Mouse (Mus musculus) MEL (cell line): ENCODE data around the gene Prdm1. TPM values are rescaled to one million over a fixed set of nuclear protein-coding genes. Genes with fewer than 3 reads are reported as not detected.

Experiments used
- DNase-seq: peaks from one replicate; pipeline ENCODE4 v3.0.0; 2011; ENCODE audit warnings: low read depth, low spot score
- H3K27ac ChIP-seq: 2 replicates; pipeline ENCODE4 v1.5.1; 2012; ENCODE audit warnings: low read depth, mild to moderate bottlenecking, control low read depth, low read length, moderate library complexity; ENCODE audit not compliant: control insufficient read depth
- H3K27me3 ChIP-seq, 2 experiments: fragments of 150-350 bp in 1 of 2; sonication (generic) in 1 of 2; 2 replicates each; pipeline ENCODE4 v1.6.1; 2012; ENCODE audit warnings: low read length in 2 of 2, mild to moderate bottlenecking in 2 of 2, improper control_type of control experiment in 1 of 2, moderate library complexity in 1 of 2; ENCODE audit not compliant: insufficient read depth in 2 of 2, control insufficient read depth in 1 of 2
- H3K36me3 ChIP-seq, 2 experiments: 2 replicates each; pipeline ENCODE4 v1.6.1; 2012 to 2014; ENCODE audit warnings: low read length in 2 of 2, improper control_type of control experiment in 1 of 2, inconsistent platforms in 1 of 2, mild to moderate bottlenecking in 1 of 2; ENCODE audit not compliant: insufficient read depth in 2 of 2, control insufficient read depth in 1 of 2
- H3K4me1 ChIP-seq, 2 experiments: fragments of 150-350 bp in 1 of 2; sonication (generic) in 1 of 2; 2 replicates each; pipeline ENCODE4 v1.6.1; 2012; ENCODE audit warnings: low read length in 2 of 2, improper control_type of control experiment in 1 of 2, mild to moderate bottlenecking in 1 of 2; ENCODE audit not compliant: insufficient read depth in 2 of 2, control insufficient read depth in 1 of 2
- H3K4me3 ChIP-seq, 2 experiments: fragments of 150-350 bp in 1 of 2; sonication (generic) in 1 of 2; 2 replicates each; pipeline ENCODE4 v1.5.1; 2012; ENCODE audit warnings: low read depth in 2 of 2, low read length in 2 of 2, mild to moderate bottlenecking in 2 of 2, moderate library complexity in 2 of 2, control low read depth in 1 of 2, improper control_type of control experiment in 1 of 2; ENCODE audit not compliant: control insufficient read depth in 1 of 2, insufficient read depth in 1 of 2
- H3K79me2 ChIP-seq: 2 replicates; pipeline ENCODE4 v1.6.1; 2012; ENCODE audit warnings: mild to moderate bottlenecking, low read length, moderate library complexity; ENCODE audit not compliant: control insufficient read depth, poor library complexity, insufficient read depth
- H3K9ac ChIP-seq: 2 replicates; pipeline ENCODE4 v1.6.1; 2012; ENCODE audit warnings: low read depth, mild to moderate bottlenecking, control low read depth, low read length, moderate library complexity; ENCODE audit not compliant: control insufficient read depth, poor library complexity, severe bottlenecking
- H3K9me3 ChIP-seq: fragments of 150-350 bp; sonication (generic); replicated peaks from 2 replicates; pipeline ENCODE4 v1.6.1; 2012; ENCODE audit warnings: mild to moderate bottlenecking, low read length, improper control_type of control experiment, moderate library complexity; ENCODE audit not compliant: insufficient read depth
- BHLHE40 ChIP-seq: IDR thresholded peaks from 2 replicates; pipeline ENCODE4 v1.6.1; 2012; ENCODE audit warnings: low read depth, mild to moderate bottlenecking, inconsistent platforms, low read length, improper control_type of control experiment, borderline replicate concordance
- CHD1 ChIP-seq: IDR thresholded peaks from 2 replicates; pipeline ENCODE4 v1.6.1; 2012; ENCODE audit warnings: low read depth, mild to moderate bottlenecking, inconsistent platforms, low read length, improper control_type of control experiment
- CHD2 ChIP-seq: IDR thresholded peaks from 2 replicates; pipeline ENCODE4 v1.6.1; 2011; ENCODE audit warnings: low read length, improper control_type of control experiment
- CTCF ChIP-seq, 3 experiments: IDR thresholded peaks in 2 of 3; conservative IDR thresholded peaks in 1 of 3; 2 replicates each; pipeline ENCODE4 v1.5.1; 2011 to 2012; ENCODE audit warnings: low read length in 3 of 3, low read depth in 2 of 3, mild to moderate bottlenecking in 2 of 3, improper control_type of control experiment in 1 of 3, inconsistent platforms in 1 of 3, mixed read lengths in 1 of 3, moderate library complexity in 1 of 3; ENCODE audit not compliant: control insufficient read depth in 1 of 3, insufficient read depth in 1 of 3, poor library complexity in 1 of 3, severe bottlenecking in 1 of 3
- EP300 ChIP-seq, 2 experiments: IDR thresholded peaks; 2 replicates each; pipeline ENCODE4 v1.6.1; 2011; ENCODE audit warnings: improper control_type of control experiment in 2 of 2, low read length in 2 of 2, low read depth in 1 of 2, mild to moderate bottlenecking in 1 of 2
- GATA1 ChIP-seq: IDR thresholded peaks from 2 replicates; pipeline ENCODE4 v1.6.1; 2011; ENCODE audit warnings: low read depth, low read length, improper control_type of control experiment
- MEF2A ChIP-seq: IDR thresholded peaks from 2 replicates; pipeline ENCODE4 v1.6.1; 2014; ENCODE audit warnings: low read depth, mild to moderate bottlenecking, inconsistent platforms, low read length, improper control_type of control experiment; ENCODE audit not compliant: poor library complexity, insufficient replicate concordance, severe bottlenecking; ENCODE audit errors: extremely low read depth
- MYB ChIP-seq: IDR thresholded peaks from 2 replicates; pipeline ENCODE4 v1.6.1; 2011; ENCODE audit warnings: mild to moderate bottlenecking, low read depth, low read length, improper control_type of control experiment
- MYC ChIP-seq: IDR thresholded peaks from 2 replicates; pipeline ENCODE4 v1.6.1; 2011; ENCODE audit warnings: low read depth, mild to moderate bottlenecking, low read length, improper control_type of control experiment, moderate library complexity
- NELFE ChIP-seq: IDR thresholded peaks from 2 replicates; pipeline ENCODE4 v1.6.1; 2011; ENCODE audit warnings: low read depth, low read length, improper control_type of control experiment
- NRF1 ChIP-seq: IDR thresholded peaks from 2 replicates; pipeline ENCODE4 v1.6.1; 2014; ENCODE audit warnings: low read depth, mild to moderate bottlenecking, inconsistent platforms, low read length, improper control_type of control experiment, moderate library complexity; ENCODE audit not compliant: poor library complexity, insufficient read depth, severe bottlenecking
- POLR2A ChIP-seq, 2 experiments: IDR thresholded peaks; 2 replicates each; pipeline ENCODE4 v1.6.1; 2011 to 2012; ENCODE audit warnings: low read length in 2 of 2, mild to moderate bottlenecking in 2 of 2, control low read depth in 1 of 2, improper control_type of control experiment in 1 of 2, low read depth in 1 of 2, moderate library complexity in 1 of 2; ENCODE audit not compliant: control insufficient read depth in 1 of 2, insufficient read depth in 1 of 2, poor library complexity in 1 of 2
- POLR2AphosphoS2 ChIP-seq: IDR thresholded peaks from 2 replicates; pipeline ENCODE4 v1.6.1; 2011; ENCODE audit warnings: low read length, improper control_type of control experiment
- RAD21 ChIP-seq: IDR thresholded peaks from 2 replicates; pipeline ENCODE4 v1.6.1; 2011; ENCODE audit warnings: mild to moderate bottlenecking, low read depth, low read length, improper control_type of control experiment
- SIN3A ChIP-seq: IDR thresholded peaks from 2 replicates; pipeline ENCODE4 v1.6.1; 2012; ENCODE audit warnings: low read length, improper control_type of control experiment, inconsistent platforms
- TAL1 ChIP-seq: IDR thresholded peaks from 2 replicates; pipeline ENCODE4 v1.6.1; 2012; ENCODE audit warnings: mild to moderate bottlenecking, inconsistent platforms, low read length, moderate library complexity, mixed read lengths
- TBP ChIP-seq: IDR thresholded peaks from 2 replicates; pipeline ENCODE4 v1.8.0; 2011; ENCODE audit warnings: low read depth, low read length, improper control_type of control experiment
- UBTF ChIP-seq: IDR thresholded peaks from 2 replicates; pipeline ENCODE4 v1.6.1; 2012; ENCODE audit warnings: low read depth, mild to moderate bottlenecking, inconsistent platforms, low read length, improper control_type of control experiment, moderate library complexity, borderline replicate concordance; ENCODE audit not compliant: insufficient read depth
- ZNF384 ChIP-seq: IDR thresholded peaks from 2 replicates; pipeline ENCODE4 v1.6.1; 2012; ENCODE audit warnings: low read depth, mild to moderate bottlenecking, inconsistent platforms, low read length, improper control_type of control experiment
- polyA plus RNA-seq, 2 experiments: library from polyadenylated mRNA; stranded (reverse) in 1 of 2; unstranded in 1 of 2; fragments of >175 nt in 1 of 2; fragments of >200 nt in 1 of 2; gene quantifications; 2 replicates each; pipeline versions ENCODE4 v1.2.1 to v1.2.4; 2012; ENCODE audit warnings: low replicate concordance in 2 of 2, low read depth in 1 of 2; ENCODE audit not compliant: insufficient read length in 2 of 2, insufficient read depth in 1 of 2, missing spikeins in 1 of 2
- total RNA-seq: library from RNA; depleted of rRNA; stranded (reverse); fragments of 300-350 nt; gene quantifications from 2 replicates; pipeline ENCODE4 v1.2.3, GENCODE M21; 2012

The Prdm1 gene
- total and polyA plus RNA-seq, 3 experiments, result 0.14 TPM; not detected in 2

DNA sequence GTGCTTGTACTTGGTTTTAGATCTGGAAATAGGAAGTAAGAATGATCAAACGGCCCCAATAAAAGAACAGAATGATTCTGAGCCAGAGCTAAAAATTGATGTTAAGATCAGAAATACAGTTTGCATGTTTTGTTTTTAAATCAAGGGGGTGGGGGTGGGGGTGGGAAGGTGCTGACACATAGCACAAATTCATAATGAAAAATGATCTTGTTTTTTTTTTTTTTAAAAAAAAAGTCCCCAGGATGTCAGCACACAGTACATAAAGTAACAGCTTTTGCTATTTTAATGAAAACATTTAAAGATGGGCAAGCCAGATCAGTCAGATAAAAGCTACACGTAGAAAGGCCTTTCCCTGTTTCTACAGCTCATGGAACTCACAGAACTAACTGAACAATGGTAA is 74.2 kb downstream of the Prdm1 start:
- Histone ChIP-seq H3K79me2 (no peaks in the 10 kb centered on the region), H3K9ac (no peak overlapping the region)

DNA sequence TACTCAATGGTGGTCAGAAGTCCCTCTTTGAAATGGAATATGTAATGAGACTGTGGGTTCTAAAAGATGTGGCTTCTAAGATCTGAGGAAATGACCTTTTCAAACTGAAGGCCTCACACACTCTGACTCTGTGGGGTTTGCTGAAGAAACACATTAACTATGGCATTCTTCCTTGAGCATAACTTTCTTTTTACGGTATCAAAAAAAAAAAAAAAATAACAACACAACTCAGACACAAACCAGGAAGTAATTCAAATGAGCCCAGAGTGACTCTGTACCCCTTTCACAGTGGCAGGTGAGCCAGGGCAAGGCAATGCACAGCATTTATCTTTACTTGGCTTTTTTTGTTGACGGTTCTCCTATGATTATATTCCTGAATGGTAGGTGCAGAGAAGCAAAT is 77.5 kb downstream of the Prdm1 start:
- Histone ChIP-seq H3K36me3 (peaks cover 0 to 2% of the 10 kb centered on the region in 2 experiments; a peak in 2 of 4 replicates), H3K4me1 (no peaks in the 10 kb centered on the region), H3K27ac (no peak overlapping the region), H3K27me3 (peaks cover 0 to 2% of the 10 kb centered on the region in 2 experiments; a peak in 2 of 4 replicates), H3K9ac (no peak overlapping the region), H3K4me3 (no peak overlapping the region), H3K9me3 (no peaks in the 10 kb centered on the region), H3K79me2 (no peaks in the 10 kb centered on the region)
- DNase-seq, result no peak
- TF ChIP-seq NELFE, result no peak
- TF ChIP-seq RAD21, result no peak
- TF ChIP-seq EP300 (IDR thresholded peaks at IDR 0.05; ENCODE audit: low read depth in 1 of 2, low read length in 2 of 2), result no peak
- TF ChIP-seq MEF2A, result no peak
- TF ChIP-seq BHLHE40, result no peak
- TF ChIP-seq, all 39 proteins: peak for 0

More for the DNA sequence above, 74.2 kb downstream of the Prdm1 start:
- H3K36me3 ChIP-seq, result peaks cover 0 to 4% of the 10 kb centered on the region in 2 experiments; a peak in 1 of 4 replicates
- no peak for TF ChIP-seq MYC
- TF ChIP-seq UBTF, result no peak
- no peak for TF ChIP-seq NRF1
- TF ChIP-seq MEF2A, result no peak
- peaks cover 0 to 5% of the 10 kb centered on the region in 2 experiments; a peak in 2 of 4 replicates for H3K4me1 ChIP-seq
- H3K4me3 ChIP-seq, result no peak overlapping the region
- no peaks in the 10 kb centered on the region for H3K9me3 ChIP-seq
- no peak for DNase-seq
- H3K27me3 ChIP-seq, result peaks cover 0 to 2% of the 10 kb centered on the region in 2 experiments; a peak in 2 of 4 replicates
- H3K27ac ChIP-seq, result no peak overlapping the region

DNA sequence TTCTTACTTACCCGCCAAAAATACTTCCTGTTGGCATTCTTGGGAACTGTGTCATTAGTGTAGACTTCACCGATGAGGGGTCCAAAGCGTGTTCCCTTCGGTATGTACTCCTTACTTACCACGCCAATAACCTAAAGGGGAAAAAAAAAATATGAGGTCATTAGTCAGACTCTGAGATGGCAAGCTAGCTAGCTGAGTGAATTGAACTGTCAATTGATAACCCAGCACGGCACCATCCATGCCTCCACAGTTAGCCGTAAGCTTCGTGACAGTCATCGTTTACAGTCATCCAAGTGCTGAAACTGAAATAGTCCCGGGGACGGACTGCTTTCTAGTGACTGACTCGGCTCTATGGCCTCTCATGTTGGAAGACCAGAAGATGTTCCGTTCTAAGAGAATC is 78.2 kb downstream of the Prdm1 start:
- TF ChIP-seq NELFE, result no peak
- no peak for TF ChIP-seq SIN3A
- TF ChIP-seq TBP, result no peak
- no peak for TF ChIP-seq POLR2A (IDR thresholded peaks at IDR 0.05; ENCODE audit: control insufficient read depth in 1 of 2, insufficient read depth in 1 of 2, low read depth in 1 of 2, low read length in 2 of 2, poor library complexity in 1 of 2)
- no peak for TF ChIP-seq GATA1
- no peak for TF ChIP-seq CHD2
- no peak for TF ChIP-seq MYC
- TF ChIP-seq TAL1, result no peak
- no peak for TF ChIP-seq POLR2AphosphoS2
- no peak for TF ChIP-seq MYB
- no peak for TF ChIP-seq NRF1
- no peak for TF ChIP-seq CHD1
- no peak for TF ChIP-seq UBTF
- TF ChIP-seq CTCF (IDR thresholded peaks at IDR 0.05 in 2 of 3, conservative IDR thresholded peaks at IDR 0.05 in 1 of 3; ENCODE audit: control insufficient read depth in 1 of 3, insufficient read depth in 1 of 3, low read depth in 2 of 3, low read length in 3 of 3, poor library complexity in 1 of 3, severe bottlenecking in 1 of 3), result no peak
- TF ChIP-seq ZNF384, result no peak
- TF ChIP-seq, all 39 proteins: peak for 0
- H3K4me3 ChIP-seq, result no peak overlapping the region
- no peaks in the 10 kb centered on the region for H3K79me2 ChIP-seq
- H3K9ac ChIP-seq, result no peak overlapping the region
- no peaks in the 10 kb centered on the region for H3K9me3 ChIP-seq
- H3K27ac ChIP-seq, result no peak overlapping the region
- peaks cover 0 to 2% of the 10 kb centered on the region in 2 experiments; a peak in 2 of 4 replicates for H3K36me3 ChIP-seq
- DNase-seq, result no peak
- no peaks in the 10 kb centered on the region for H3K27me3 ChIP-seq
- H3K4me1 ChIP-seq, result no peaks in the 10 kb centered on the region
